Mouse (Mus musculus) frontal cortex, postnatal 25 days (tissue): ENCODE data around the gene Fus.
"Not testable (repeated sequence)": the region's sequence is repeated elsewhere in the genome, so short reads cannot be mapped to it uniquely, and the experiment has no call there.

ENCODE experiments used
- DNase-seq, 2 experiments: peaks; one replicate each; pipeline ENCODE4 v3.0.0; 2022; ENCODE audit warnings: low spot score in 2 of 2

The Fus gene

GRCm38 (mm10) chr7:128004487-128005362 lies 37.5 kb downstream of the Fus start:
- no peak for DNase-seq

DNA sequence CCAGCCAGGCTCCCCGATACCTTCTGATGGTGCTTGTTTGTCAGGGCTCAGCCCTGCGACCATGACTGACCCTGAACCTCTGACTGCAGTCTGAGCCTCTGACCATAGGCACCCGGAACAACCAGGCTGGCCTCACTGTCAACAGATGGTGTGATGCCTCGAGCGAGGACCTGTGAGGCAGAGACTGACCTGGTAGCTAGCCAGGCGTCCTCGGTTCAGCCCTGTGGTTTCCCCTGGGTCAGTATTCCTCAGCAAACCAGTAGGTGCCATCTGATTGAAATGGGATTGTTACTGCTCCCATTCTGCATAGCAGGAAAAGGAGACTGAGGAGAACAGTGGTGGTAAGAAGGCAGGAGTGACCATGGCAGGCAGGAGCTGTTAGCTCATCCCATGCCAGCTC lies 38.9 kb downstream of the Fus start:
- no peak for DNase-seq

- no peak for DNase-seq
Observed at GRCm38 (mm10) chr7:128009715-128010340, 42.6 kb downstream of the Fus start.

GRCm38 (mm10) chr7:128012136-128012780 lies 45.0 kb downstream of the Fus start:
- DNase-seq = no peak

DNA sequence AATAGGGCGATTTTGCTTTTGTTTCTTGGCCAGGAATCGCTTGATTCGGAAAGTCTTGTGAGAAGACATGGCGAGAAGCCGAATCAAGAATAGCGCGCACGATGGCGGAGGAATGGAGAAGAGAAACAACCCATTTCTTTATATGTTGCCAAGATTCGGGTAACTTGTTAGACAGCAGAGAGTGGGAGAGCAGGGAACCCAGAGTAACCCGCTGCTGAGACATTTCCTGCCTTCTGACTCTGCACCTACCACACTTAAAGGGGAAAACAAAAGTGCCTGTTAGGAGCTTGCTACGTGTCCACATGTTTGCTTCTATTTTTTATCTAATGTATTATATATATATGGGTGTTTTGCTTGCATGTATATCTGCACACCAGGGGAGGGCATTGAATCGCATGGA lies 45.9 kb downstream of the Fus start:
- DNase-seq = no peak

DNA sequence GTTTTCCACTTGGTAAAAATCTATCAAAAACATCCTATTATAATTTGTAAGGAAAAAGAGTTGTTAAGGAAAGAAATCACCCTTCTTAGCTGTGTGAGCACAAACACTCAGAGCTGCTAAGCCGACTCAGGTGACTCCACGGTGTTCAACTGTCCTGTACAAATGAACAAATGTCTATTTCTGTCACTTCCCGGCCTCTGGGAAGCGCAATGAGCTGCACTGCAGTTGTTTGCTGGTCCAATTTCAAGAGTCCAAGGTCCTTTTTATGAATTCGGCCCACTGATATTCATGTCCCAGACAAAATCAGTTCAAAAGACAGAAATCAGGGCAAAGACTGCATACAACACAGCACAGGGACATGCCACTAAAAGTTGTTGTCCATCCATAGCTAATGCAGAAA lies 48.9 kb downstream of the Fus start:
- not testable (repeated sequence) for DNase-seq

GRCm38 (mm10) chr7:128016650-128017049 lies 49.4 kb downstream of the Fus start:
- no peak for DNase-seq

DNA sequence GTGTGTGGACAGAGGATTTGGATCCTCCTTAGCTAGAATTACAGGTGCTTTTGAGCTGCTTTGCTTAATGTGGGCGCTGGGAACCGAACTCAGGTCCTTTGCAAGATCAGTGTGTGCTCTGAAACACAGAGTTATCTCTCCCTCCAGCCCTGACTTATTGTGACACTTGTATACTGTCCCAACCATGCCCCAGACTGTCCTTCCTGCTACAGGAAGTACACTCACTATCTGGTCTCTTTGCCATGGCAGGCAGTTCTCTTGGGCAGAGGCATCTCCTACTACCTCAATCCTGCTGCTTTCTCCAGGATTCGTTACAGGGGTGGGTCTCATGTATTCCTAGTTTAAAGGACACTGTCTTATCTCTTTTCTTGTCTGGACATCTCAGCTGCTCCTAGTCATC lies 51.0 kb downstream of the Fus start:
- no peak for DNase-seq

DNA sequence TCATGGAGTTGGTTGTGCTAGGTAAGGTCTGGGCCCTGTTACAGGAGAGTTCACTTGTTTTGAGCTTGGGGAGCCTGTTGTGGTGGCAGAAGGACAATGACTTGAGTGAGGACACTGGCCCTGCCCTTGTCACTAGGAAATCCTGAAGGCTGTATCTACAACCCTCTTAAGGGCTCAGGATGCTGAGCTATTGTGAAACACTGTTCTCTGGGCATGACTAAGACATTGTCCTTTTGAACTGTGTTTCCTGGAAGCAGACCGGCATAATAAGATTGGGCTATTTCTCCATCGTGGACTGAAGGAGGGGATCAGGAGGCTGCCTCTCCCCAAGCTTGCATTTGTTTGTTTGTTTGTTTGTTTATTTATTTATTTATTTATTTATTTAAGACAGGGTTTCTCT lies 51.9 kb downstream of the Fus start:
- DNase-seq = no peak

- DNase-seq = no peak
Observed at GRCm38 (mm10) chr7:128022974-128023373, 55.7 kb downstream of the Fus start.

DNA sequence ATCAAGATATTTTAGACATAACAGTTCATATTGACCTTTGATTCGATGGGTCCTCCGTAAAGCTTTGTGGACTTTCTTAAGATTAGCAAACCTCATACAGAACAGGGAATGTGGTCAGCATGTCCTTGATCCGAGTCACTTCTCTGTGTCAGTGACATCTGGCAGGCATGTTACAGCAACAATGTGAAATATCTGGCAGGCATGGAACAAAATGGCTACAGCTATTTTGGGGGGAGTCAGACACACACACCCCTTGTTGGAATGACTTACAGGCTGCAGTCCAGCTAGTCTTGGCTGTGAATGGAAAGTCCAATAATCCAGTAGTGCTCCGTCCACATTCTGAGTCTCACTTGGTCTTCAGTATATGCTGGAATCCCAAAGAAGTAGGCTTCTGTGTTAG lies 56.3 kb downstream of the Fus start:
- DNase-seq = no peak

GRCm38 (mm10) chr7:128024364-128024763 lies 57.1 kb downstream of the Fus start:
- DNase-seq = no peak

DNA sequence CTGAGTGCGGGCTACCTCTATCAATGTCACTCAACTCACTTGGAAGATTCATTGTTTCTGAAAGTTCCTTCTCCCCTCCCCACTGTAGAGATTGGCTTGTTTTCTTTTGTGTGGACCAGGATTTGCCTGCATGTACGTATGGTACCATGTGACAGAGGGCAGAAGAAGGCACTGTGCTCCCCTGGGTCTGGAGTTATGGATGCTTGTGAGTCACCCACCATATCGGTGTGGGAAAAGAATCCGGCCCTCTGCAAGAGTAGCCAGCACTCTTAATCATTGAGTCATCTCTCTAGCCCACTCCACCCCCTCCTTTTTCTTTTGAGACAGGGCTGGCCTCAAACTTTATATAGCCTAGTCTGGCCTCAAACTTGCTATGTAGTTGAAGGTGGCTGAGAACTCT lies 57.7 kb downstream of the Fus start:
- no peak for DNase-seq

GRCm38 (mm10) chr7:128025381-128025780 lies 58.1 kb downstream of the Fus start:
- no peak for DNase-seq

DNA sequence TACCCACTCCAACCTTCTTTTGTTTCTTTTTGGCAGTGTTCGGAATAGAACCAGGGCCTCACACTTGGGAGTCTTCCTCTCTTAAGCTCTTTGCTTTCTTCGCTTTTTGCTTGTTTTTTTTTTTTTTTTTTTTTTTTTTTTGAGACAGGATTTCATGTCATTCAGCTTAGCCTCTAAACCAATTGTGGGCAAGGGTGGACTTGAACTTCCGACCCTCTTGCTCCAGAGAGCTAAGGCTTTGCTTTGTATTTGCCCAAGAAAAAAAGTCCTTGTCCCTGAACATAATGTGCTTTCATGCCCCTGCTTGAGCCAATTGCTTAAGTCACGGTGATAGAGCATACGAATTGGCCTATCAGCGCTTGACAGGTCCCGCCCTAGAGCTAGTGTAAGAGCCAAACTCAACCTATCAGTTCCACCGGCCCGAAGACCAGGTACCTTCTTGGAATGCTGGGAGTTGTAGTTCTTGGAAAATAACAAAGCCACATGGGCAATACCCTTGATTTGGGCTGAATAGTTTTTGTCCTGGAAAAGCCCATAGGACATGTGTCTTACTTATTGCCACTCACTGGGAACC lies 64.2 kb downstream of the Fus start:
- no peak for DNase-seq

- DNase-seq = no peak
Observed at GRCm38 (mm10) chr7:128032290-128032988, 65.2 kb downstream of the Fus start.

DNA sequence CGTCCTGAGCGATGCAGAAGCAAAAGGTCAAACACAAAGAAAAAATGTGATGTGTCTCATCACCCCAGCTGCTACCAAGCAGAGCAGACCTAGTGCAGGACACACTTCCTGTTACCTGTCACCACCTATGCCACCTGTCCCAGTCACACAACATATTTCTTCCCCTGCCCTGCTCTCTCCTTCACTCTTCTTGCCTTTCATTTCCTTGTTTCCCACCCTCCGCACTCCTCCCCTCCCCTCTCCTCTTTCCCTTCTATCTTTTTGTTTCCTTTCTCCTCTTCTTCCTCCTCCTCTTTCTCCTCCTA lies 65.7 kb downstream of the Fus start:
- DNase-seq = no peak

DNA sequence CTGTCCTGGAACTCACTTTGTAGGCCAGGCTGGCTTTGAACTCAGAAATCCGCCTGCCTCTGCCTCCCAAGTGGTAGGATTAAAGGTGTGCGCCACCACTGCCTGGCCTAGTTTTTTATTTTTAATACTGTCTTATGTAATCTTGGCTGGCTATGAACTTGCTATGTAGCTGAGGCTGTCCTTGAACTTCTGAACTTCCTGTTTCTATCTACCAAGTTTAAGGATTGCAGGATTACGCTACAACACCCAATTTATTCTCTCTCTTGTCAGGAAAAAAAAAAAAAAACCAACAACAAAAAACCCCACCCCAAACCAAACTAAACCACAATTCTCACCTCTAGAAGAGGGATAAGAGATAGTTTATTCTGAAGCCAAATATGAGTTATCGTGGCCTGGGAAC lies 66.4 kb downstream of the Fus start:
- DNase-seq = no peak
